Mouse (Mus musculus): ENCODE data around the gene Pycr1. TPM values are rescaled to one million over a fixed set of nuclear protein-coding genes. Genes with fewer than 3 reads are reported as not detected.

The Pycr1 gene
- total RNA-seq, 2 experiments from 2014 or later: 2.9 to 3.7 TPM

DNA sequence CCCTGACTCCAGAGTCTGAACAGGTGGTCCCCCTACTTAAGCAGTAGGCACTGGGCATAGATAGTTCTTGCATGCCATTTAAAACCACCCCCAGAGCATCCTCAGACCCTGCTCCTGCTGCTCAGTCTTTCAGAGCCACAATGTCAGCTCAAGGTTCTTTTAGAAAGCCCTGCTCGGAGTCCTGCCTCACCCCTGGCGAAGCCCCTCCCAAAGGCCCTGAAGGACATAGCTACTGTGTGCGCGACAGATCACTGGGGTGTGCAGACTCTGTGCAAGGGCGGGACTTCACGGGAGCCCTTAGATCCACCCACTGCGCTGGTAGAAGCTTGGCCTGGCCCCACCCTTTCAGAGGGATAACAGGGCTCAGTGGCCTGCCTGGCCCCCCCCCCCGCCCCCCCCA is 34.3 kb downstream of the Pycr1 start:
- ATAC-seq (ENCODE audit: poor library complexity, severe bottlenecking): no peak

DNA sequence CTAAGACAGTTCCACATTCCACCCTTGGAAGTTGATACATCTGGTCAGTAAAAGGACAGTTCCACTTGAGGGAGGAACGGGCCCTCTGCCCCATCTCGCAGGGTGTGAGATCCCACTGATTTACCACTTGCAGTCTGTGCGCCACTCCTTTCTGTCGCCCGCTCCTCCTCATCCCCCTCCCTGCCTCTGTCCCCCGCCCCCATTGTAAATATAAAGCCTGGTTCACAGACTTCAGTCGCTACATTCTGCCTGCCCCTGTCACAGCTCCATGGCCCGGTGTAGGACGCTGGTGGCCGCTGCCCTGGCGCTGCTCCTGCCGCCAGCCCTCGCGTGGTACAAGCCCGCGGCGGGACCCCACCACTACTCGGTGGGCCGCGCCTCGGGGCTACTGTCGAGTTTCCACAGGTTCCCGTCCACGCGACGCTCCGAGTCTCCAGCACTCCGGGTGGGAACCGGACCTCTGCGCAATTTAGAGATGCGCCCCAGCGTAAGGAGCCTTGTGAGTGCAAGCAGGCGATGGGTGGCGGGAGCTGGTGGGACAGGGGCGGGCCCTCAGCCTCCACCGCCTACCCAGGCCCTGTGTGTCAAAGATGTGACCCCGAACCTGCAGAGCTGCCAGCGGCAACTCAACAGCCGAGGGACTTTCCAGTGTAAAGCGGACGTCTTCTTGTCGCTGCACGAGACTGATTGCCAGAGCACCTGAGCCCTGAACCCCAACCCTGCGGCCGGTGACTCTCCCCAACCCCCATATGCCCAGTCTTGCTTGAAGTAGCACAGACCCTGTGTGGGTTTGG is 35.1 kb downstream of the Pycr1 start, which contains the start of gene Npb:
Npb (plus strand) TSS at position 237 of the 794 bp plus-strand sequence.
- ATAC-seq (ENCODE audit: poor library complexity, severe bottlenecking): no peak

DNA sequence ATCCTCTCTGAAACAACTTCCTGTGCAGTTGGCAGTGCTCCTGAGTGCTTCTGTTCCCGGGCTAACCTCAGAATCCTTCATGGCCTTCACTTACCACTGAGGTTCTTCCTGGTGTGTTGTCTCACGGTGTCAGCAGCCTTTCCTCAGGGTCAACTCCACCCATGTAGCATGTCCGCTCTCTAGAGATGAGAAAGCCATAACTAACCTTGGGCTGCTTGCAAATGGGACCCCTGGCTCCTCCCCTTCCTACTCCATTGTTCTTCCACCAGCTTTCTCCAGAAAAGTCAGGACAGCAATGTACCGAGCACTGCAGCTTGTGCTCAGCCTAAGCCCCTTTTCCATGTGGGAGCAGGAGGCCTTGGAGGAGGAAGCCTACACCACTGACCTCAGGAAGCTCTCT is 36.8 kb downstream of the Pycr1 start:
- ATAC-seq (ENCODE audit: poor library complexity, severe bottlenecking): no peak

DNA sequence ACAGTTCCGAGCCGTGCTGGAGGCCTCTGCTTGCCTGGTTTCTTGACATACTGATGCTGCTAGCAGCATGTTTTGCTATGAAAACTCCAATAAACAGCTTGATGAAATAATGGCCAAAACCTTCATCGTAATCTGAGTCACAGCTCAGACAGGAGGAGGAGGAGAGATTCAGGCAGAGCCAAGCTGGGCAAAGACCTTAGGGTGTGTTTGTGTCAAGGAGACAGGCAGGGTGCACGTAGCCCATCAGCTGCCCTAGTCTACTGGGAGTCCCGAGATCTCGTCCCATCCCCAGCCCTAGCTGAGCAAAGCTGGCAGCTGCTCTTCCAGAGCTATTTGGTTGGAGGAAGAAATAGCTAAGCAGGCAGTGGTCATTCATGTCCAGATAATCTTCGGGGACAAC is 37.9 kb downstream of the Pycr1 start:
- no peak for ATAC-seq (ENCODE audit: poor library complexity, severe bottlenecking)

DNA sequence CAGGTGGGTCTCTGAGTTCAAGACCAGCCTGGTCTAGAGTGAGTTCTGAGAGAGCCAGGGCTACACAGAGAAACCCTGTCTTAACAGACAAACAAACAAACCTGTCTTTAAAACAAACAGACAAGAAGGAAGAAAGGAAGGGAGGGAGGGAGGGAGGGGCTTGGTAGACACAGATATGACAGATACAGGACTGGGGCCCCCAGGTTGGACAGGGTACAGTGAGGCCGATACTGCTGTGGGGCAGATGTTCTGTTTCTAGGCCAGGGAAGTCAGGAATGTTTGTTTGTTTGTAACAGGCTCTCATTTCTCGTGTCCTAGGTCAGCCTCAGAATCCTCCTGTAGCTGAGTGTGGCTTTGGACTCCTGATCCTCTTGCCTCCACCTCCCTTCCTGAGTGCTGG is 40.0 kb downstream of the Pycr1 start:
- no peak for ATAC-seq (ENCODE audit: poor library complexity, severe bottlenecking)

DNA sequence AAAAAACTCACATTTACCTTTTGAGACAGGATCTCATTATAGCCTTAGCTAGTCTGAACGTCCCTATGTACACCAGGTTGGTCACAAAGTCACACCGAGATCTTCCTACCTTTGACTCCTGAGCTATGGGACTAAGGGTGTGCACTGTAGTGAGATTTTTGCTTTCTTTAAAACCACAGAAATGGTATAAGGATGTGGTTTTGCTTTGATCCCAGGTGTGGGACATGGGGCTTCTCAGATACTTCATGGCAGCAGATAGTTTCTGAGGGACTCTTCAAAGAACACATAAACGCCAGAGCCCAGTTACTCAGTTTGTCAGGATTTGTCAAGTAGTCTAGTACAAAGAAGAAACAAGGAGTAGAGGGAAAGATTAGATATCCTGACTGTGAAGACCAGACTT is 42.9 kb downstream of the Pycr1 start:
- ATAC-seq (ENCODE audit: poor library complexity, severe bottlenecking): no peak

DNA sequence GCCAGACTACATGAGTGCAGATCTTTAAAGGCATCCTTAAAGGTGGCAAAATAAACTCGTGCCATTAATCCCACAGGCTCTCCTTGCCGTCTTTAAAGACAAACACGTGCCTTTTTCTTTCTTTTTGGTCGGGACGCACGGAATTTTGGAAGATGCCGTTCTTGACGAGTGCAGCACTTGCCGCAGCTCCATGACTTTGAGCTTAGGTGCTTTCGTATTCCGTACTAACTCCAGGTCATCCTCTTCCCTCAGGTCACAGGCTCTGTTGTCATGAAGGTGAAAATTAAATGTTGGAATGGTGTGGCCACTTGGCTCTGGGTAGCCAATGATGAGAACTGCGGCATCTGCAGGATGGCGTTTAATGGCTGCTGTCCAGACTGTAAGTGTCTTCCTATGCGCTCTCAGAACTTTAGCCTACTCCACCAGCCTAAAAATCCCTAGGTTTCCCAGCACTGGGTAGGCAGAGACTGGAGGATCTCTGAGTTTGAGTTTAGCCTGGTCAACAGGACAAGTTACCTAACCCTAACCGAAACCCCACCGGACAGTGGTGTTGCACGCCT is 44.5 kb downstream of the Pycr1 start:
- no peak for ATAC-seq (ENCODE audit: poor library complexity, severe bottlenecking)

DNA sequence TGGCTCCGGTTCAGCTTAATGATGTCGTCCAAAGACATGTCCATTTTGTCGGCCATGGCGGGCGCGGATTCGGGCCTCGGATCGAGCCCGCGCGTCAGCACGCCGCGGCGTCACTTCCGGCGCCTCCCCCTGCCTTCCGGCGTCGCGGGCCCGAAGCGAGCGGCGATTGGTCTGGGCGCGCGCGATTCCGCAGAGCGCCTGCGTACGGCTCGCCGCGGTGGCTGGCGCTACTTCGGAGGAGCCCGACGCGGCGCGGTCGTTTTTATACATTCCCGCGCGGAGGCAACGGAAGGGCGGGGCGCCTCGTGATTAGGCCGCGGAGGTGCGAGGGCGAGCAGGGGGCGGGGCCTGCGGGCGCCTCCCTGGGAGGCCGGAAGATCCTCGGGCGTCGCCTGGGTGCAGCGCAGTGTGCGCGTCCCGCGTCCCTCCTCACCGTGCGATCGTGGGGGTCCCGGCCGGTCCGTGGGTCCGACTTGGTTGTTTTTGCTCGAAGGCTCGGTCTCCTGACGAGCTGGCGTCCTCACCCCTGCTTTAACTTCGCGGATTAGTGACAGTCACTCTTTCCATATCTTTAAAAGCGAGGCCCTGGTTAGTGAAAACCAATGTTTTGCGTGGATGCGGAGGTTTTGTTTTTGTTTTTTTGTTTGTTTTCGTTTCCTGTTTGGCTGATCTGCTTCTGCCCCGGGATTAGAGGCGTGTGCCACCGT is 45.1 kb downstream of the Pycr1 start, which contains the start of the genes Alyref and Anapc11:
Alyref (minus strand) TSS at position 83 of the 707 bp plus-strand sequence.
Anapc11 (plus strand) TSS at position 139 of the 707 bp plus-strand sequence.
- peak; percentile 95 for ATAC-seq (ENCODE audit: poor library complexity, severe bottlenecking)

DNA sequence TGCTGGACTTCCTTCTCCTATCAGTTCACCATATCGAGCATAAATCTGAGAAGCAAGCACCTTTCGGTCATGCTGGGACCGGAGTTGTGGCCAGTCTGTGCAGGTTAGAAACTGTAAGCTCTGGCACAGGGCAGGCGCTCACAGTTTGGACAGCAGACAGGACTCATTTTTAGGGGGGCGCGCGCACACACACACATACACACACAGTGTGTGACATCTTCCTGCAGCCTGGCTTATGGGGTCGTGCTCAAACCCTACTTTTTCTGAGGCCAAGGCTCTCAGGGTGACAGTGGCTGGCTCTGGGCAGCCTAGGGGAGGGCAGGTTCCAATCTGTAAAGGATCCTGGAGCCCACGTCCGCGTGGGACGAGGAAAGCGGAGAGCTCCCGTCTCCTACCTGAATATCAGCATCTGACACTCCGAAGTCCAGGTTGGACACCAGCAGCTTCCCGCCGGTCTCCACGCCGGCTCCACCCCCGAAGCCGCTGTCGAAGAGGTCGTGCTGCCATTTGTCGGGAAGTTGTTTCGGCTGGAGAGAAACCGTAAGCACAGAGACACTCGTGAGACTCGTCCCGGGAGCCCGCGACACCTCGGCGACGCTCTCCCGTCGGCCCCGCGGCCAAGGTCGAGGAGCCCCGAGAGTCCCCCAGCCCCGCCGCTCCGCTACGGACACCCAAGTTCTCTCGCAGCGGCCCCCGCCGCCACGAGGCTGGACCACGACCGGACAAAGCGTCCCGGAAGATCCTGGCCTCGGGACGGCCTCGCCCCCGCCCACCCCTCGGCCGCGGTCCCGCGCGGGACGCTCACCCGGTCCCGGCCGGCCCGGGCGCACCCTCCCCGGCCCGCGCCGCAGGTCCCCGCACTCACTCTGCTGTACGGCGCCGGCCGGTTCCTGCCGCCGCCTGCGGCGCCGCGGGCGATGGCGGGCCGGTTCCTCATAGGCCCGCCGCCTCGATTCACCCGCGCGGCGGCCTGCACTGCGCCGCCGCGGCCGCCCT is 46.0 kb downstream of the Pycr1 start:
- peak; percentile 15 for ATAC-seq (ENCODE audit: poor library complexity, severe bottlenecking)

DNA sequence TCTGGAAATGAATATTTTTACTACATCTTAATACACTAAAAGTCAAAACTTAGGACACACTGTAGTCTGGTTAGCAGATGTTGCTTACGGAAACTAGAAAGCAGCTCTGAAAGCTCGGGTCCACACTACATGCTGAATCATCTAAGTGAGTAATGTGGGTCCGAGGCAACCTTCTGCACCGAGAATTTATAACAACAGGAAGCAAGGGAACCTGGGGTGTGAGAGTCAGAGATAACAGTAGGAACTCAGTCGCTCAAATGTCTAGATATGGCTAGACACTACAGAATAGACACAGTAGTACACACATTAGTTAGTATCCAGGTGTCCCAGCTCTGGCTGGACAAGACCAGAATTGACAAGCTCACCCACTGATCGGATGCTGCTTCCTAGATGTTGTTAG is 55.0 kb downstream of the Pycr1 start:
- no peak for ATAC-seq (ENCODE audit: poor library complexity, severe bottlenecking)

Other genes with a start within 250 kb of the Pycr1 start
Only the 30 nearest of the 32 such genes appear.
- gene Pde6g, start 190.3 kb downstream of the Pycr1 start, total RNA-seq (2015): 1.1 TPM in 1 of 2 replicates, not detected in the other
- not detected in 2 replicates for gene Pde6g, start 190.3 kb downstream of the Pycr1 start, total RNA-seq (2017)
- 6.2 and 7.7 TPM in 2 replicates for gene Oxld1, start 185.7 kb downstream of the Pycr1 start, total RNA-seq (2015)
- 4.2 and 6.8 TPM in 2 replicates for gene Oxld1, start 185.7 kb downstream of the Pycr1 start, total RNA-seq (2017)
- 5.8 and 6.2 TPM in 2 replicates for gene Ccdc137, start 185.7 kb downstream of the Pycr1 start, total RNA-seq (2015)
- 5.9 and 36.8 TPM in 2 replicates for gene Ccdc137, start 185.7 kb downstream of the Pycr1 start, total RNA-seq (2017)
- 14.1 and 15.1 TPM in 2 replicates for gene Arl16, start 176.2 kb downstream of the Pycr1 start, total RNA-seq (2015)
- gene Arl16, start 176.2 kb downstream of the Pycr1 start, total RNA-seq (2017): 9.1 and 10.8 TPM in 2 replicates
- gene Mrpl12, start 159.2 kb downstream of the Pycr1 start, total RNA-seq (2015): 34.3 and 35.6 TPM in 2 replicates
- 25.4 and 41.7 TPM in 2 replicates for gene Mrpl12, start 159.2 kb downstream of the Pycr1 start, total RNA-seq (2017)
- gene Slc25a10, start 151.9 kb downstream of the Pycr1 start, total RNA-seq (2015): 9.3 and 14.7 TPM in 2 replicates
- gene Slc25a10, start 151.9 kb downstream of the Pycr1 start, total RNA-seq (2017): 12.8 and 17.2 TPM in 2 replicates
- gene Gcgr, start 113.1 kb downstream of the Pycr1 start, total RNA-seq (2015): not detected in 2 replicates
- gene Gcgr, start 113.1 kb downstream of the Pycr1 start, total RNA-seq (2017): not detected in 2 replicates
- gene Mcrip1, start 94.0 kb downstream of the Pycr1 start, total RNA-seq (2015): 79.7 and 83.0 TPM in 2 replicates
- 18.3 and 30.5 TPM in 2 replicates for gene Mcrip1, start 94.0 kb downstream of the Pycr1 start, total RNA-seq (2017)
- gene Ppp1r27, start 92.6 kb downstream of the Pycr1 start, total RNA-seq (2015): not detected in 2 replicates
- not detected in 2 replicates for gene Ppp1r27, start 92.6 kb downstream of the Pycr1 start, total RNA-seq (2017)
- gene P4hb, start 70.5 kb downstream of the Pycr1 start, total RNA-seq (2015): 301 and 325 TPM in 2 replicates
- gene P4hb, start 70.5 kb downstream of the Pycr1 start, total RNA-seq (2017): 587 and 590 TPM in 2 replicates
- 506 and 521 TPM in 2 replicates for gene Arhgdia, start 62.1 kb downstream of the Pycr1 start, total RNA-seq (2015)
- 226 and 275 TPM in 2 replicates for gene Arhgdia, start 62.1 kb downstream of the Pycr1 start, total RNA-seq (2017)
- 143 and 149 TPM in 2 replicates for gene Alyref, start 45.4 kb downstream of the Pycr1 start, total RNA-seq (2015)
- 171 and 196 TPM in 2 replicates for gene Alyref, start 45.4 kb downstream of the Pycr1 start, total RNA-seq (2017)
- gene Anapc11, start 45.3 kb downstream of the Pycr1 start, total RNA-seq (2015): 79.9 and 90.6 TPM in 2 replicates
- gene Anapc11, start 45.3 kb downstream of the Pycr1 start, total RNA-seq (2017): 30.0 and 32.3 TPM in 2 replicates
- gene Npb, start 35.3 kb downstream of the Pycr1 start, total RNA-seq (2015): not detected in 2 replicates
- gene Npb, start 35.3 kb downstream of the Pycr1 start, total RNA-seq (2017): not detected in 2 replicates
- 11.8 and 13.3 TPM in 2 replicates for gene Pcyt2, start 25.8 kb downstream of the Pycr1 start, total RNA-seq (2015)
- gene Pcyt2, start 25.8 kb downstream of the Pycr1 start, total RNA-seq (2017): 17.3 and 22.6 TPM in 2 replicates
- gene Sirt7, start 18.5 kb downstream of the Pycr1 start, total RNA-seq (2015): 51.4 and 53.6 TPM in 2 replicates
- 119 and 121 TPM in 2 replicates for gene Sirt7, start 18.5 kb downstream of the Pycr1 start, total RNA-seq (2017)
- 23.1 and 23.8 TPM in 2 replicates for gene Mafg, start 10.2 kb downstream of the Pycr1 start, total RNA-seq (2015)
- 58.7 and 68.0 TPM in 2 replicates for gene Mafg, start 10.2 kb downstream of the Pycr1 start, total RNA-seq (2017)
- not detected in 2 replicates for gene Myadml2, start 4.4 kb upstream of the Pycr1 start, total RNA-seq (2015)
- gene Myadml2, start 4.4 kb upstream of the Pycr1 start, total RNA-seq (2017): not detected in 2 replicates
- gene Notum, start 17.4 kb upstream of the Pycr1 start, total RNA-seq (2015): not detected in 2 replicates
- not detected in 2 replicates for gene Notum, start 17.4 kb upstream of the Pycr1 start, total RNA-seq (2017)
- gene Aspscr1, start 29.2 kb upstream of the Pycr1 start, total RNA-seq (2015): 57.9 and 63.1 TPM in 2 replicates
- 59.5 and 70.2 TPM in 2 replicates for gene Aspscr1, start 29.2 kb upstream of the Pycr1 start, total RNA-seq (2017)
- 84.6 and 95.8 TPM in 2 replicates for gene Cenpx, start 70.0 kb upstream of the Pycr1 start, total RNA-seq (2015)
- gene Cenpx, start 70.0 kb upstream of the Pycr1 start, total RNA-seq (2017): 67.0 and 71.5 TPM in 2 replicates
- 6.3 and 7.2 TPM in 2 replicates for gene Lrrc45, start 70.2 kb upstream of the Pycr1 start, total RNA-seq (2015)
- 21.0 and 21.6 TPM in 2 replicates for gene Lrrc45, start 70.2 kb upstream of the Pycr1 start, total RNA-seq (2017)
- 0.25 and 0.83 TPM in 2 replicates for gene Rac3, start 77.7 kb upstream of the Pycr1 start, total RNA-seq (2015)
- gene Rac3, start 77.7 kb upstream of the Pycr1 start, total RNA-seq (2017): 1.4 TPM in 1 of 2 replicates, not detected in the other
- gene Dcxr, start 83.5 kb upstream of the Pycr1 start, total RNA-seq (2015): 24.9 and 30.0 TPM in 2 replicates
- 20.0 and 25.0 TPM in 2 replicates for gene Dcxr, start 83.5 kb upstream of the Pycr1 start, total RNA-seq (2017)
- gene Cbr2, start 88.3 kb upstream of the Pycr1 start, total RNA-seq (2015): 7.6 and 8.5 TPM in 2 replicates
- gene Cbr2, start 88.3 kb upstream of the Pycr1 start, total RNA-seq (2017): 1.7 and 8.9 TPM in 2 replicates
- 10.5 and 11.9 TPM in 2 replicates for gene Hmga1b, start 119.0 kb upstream of the Pycr1 start, total RNA-seq (2015)
- gene Hmga1b, start 119.0 kb upstream of the Pycr1 start, total RNA-seq (2017): 7.6 and 8.8 TPM in 2 replicates
- 10.4 and 14.5 TPM in 2 replicates for gene Rfng, start 140.4 kb upstream of the Pycr1 start, total RNA-seq (2015)
- 3.3 and 5.7 TPM in 2 replicates for gene Rfng, start 140.4 kb upstream of the Pycr1 start, total RNA-seq (2017)
- 51.4 and 70.1 TPM in 2 replicates for gene Gps1, start 140.5 kb upstream of the Pycr1 start, total RNA-seq (2015)
- 52.1 and 56.3 TPM in 2 replicates for gene Gps1, start 140.5 kb upstream of the Pycr1 start, total RNA-seq (2017)
- 46.1 and 51.8 TPM in 2 replicates for gene Dus1l, start 152.6 kb upstream of the Pycr1 start, total RNA-seq (2015)
- 24.0 and 31.1 TPM in 2 replicates for gene Dus1l, start 152.6 kb upstream of the Pycr1 start, total RNA-seq (2017)
- 14.0 and 19.2 TPM in 2 replicates for gene Fasn, start 180.8 kb upstream of the Pycr1 start, total RNA-seq (2015)
- 10.5 and 13.3 TPM in 2 replicates for gene Fasn, start 180.8 kb upstream of the Pycr1 start, total RNA-seq (2017)